Mouse (Mus musculus): ENCODE results near the gene Nprl2.

Gene Nprl2

DNA sequence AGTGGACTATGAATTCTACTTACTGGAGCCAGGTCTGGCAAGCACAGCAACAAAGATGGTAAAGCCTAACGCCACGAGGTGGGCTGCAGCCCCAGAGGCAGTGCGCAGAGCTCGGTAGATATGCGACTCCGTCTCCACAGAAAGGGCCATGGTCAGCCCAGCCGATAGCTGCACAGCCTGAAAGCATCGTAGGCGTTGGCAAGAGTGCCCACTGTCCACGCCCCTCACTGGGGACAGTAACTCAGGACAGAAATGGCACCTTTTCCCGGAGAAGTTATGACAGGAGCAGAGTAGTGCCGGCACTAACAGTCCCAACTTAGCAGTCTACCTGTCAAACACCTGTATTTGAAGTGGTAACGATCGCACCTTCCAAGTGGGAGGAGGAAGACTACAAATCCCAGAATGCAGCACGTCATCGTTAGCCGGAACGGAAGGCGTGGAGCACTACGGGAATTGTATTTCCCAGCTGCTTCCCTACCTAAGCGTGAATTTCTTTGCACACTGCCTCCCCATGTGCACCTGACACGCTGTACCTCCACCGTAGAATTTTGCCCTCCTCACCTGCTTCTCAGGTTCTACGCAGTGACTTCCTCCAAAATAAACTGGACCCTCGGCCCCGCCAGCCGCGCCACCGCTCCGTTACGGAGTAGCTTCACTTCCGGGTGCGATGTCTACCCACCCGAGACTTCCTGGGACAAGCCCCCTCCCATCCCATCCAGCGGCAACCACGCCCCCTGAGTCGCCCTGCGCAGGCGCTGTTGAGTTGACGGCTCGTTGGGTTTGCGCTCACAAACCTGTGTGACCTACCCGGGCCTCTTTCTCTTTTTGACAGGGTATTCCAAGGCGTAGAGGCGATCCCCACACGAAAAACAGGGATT, at the start of gene Nprl2, which contains the start of gene Cyb561d2:
Nprl2 (plus strand) TSS at position 753 of the 878 bp plus-strand sequence.
Cyb561d2 (minus strand) TSS at position 720 of the 878 bp plus-strand sequence.
- in situ Hi-C loops (cut with MseI, MboI), result no loop called here

DNA sequence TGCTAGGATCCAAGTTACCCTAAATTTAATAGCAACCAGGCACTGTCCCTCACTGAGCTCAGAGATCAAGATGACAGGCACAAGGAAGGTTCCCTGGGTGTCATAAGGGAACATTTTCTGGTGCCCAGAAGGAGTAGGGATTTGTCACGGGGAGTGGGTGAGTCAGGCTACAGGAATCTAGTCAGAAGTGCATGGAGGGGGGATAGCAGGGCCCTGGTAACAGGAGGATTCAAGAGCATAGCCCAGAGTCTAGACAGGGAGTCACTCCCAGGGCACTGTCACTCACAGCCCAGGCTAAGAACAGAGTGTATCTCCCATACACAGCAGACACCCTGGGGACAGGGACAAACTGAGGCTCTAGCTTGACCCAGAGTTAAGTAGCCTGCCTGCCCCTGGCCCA, 48.5 kb upstream of the Nprl2 start:
- in situ Hi-C loops (cut with MseI, MboI), result no loop called here

- in situ Hi-C loops (cut with MseI, MboI), result no loop called here
Measured at GRCm38 (mm10) chr9:107494238-107494637, 47.8 kb upstream of the Nprl2 start.

- in situ Hi-C loops (cut with MseI, MboI), result no loop called here
Measured at GRCm38 (mm10) chr9:107496359-107496758, 45.7 kb upstream of the Nprl2 start.

DNA sequence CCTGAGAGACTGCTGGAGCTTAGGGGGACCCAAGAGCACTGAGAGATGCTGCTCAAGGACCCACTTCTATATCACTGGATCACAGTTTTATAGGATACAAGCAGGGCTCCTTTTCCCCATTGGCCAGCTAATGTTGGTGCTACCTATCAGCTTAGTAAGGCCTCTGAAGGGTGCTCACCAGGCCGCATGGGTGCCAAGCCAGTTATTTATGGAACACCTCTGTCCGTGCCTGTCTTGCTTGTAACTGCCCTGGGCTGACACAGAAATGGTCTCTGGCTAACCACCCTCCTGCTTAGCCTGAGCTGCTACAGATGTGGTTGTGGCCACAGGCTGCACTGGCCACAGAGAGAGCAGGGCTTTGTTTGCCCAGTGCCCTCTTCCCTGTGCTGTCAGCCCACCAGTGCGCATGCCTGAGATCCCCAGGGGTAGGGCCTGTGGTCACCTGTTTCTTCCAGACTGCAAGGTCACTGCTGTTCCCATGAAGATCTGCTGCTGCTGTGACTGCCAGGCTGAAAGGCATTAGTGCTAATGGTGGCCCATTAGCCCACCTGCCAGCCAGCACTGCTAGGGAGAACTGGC, 41.2 kb upstream of the Nprl2 start:
- in situ Hi-C loops (cut with MseI, MboI), result no loop called here

- in situ Hi-C loops (cut with MseI, MboI), result no loop called here
Measured at GRCm38 (mm10) chr9:107502131-107502846, 39.7 kb upstream of the Nprl2 start.

DNA sequence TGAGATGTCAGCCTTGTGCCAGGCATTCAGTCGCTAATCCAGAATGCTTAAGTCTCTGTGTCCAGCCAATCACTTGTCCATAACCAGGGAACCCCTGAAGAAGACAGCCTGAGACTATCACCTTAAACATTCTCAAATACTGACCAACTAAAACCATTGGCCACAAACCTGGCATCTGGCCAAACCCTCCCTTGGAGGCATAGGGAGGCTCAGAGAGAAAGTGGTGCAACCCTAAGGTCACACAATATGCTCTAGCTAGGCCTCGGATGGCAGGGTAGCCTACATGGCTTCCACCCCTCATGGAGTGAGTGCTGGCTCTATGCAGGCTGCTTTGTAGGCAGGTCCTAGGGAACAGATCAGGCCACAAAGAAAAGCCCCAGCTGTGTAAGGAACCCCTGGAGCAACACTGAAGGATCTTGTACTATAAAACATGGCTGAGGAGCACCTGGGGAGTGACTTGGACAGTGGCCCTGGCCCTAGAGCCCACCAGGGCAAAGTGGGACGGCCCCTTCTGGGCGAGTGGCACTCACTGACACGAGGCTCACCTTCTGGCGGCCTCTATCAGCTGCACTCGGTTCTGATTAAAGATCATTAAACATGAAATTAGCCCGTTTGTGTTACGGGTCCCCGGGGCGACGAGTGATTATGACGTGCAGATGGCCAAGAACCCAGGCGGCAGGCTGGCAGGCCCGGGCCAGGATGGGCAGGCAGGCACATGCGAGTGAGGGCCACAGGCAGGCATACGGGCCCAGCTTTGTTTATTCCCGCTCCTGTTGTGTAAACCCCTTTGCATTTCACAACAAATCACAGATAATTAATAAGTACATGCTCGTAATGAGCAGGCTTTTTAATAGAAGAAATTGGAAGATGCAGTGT, 37.1 kb upstream of the Nprl2 start:
- in situ Hi-C loops (cut with MseI, MboI), result no loop called here

DNA sequence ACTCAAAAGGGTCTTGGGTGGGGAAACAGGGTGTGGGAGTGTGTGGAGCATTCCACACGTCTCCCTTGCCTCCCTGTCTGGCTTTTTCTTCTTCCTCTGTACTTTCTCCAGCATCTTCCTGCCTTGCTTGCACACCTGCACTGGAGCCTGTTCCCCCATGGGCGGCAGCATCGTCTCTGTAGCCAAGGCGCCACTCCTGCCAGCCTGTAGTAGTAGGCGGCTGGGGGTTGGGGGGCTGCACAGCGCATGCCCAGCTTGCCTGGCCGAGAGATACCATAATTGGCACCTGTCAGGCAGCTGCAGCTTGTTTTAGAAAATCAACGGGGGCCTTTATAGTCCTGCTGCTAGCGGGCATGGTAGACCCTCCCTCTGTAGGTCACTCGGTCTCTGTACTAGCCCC, 33.8 kb upstream of the Nprl2 start:
- in situ Hi-C loops (cut with MseI, MboI), result no loop called here

- in situ Hi-C loops (cut with MseI, MboI), result loop anchor here (5.0 kb wide), 2 partner anchors 143 to 153 kb away; no protein-coding TSS in a partner anchor
Measured at GRCm38 (mm10) chr9:107510384-107511100, 31.5 kb upstream of the Nprl2 start.

DNA sequence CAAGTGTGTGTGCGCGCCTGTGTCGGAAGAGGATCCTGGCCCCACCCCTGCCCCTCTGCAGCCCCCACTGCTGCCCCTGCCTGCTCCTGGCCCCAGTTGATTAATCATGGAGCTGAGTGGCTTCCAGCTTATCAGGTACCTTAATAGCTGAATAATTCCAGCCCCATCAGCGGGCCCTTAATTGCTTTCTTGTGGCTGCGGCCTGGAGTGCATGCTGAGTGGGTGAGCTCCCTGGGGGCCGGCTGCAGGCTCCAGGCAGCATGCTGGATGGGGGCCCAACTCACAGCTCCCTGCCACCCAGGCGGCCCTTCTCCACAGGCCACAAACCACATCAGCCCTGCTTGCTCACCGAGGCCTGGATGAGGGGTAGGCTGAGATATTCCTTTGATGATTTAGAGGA, 30.6 kb upstream of the Nprl2 start:
- in situ Hi-C loops (cut with MseI, MboI), result loop anchor here (5.0 kb wide), 2 partner anchors 144 to 154 kb away; no protein-coding TSS in a partner anchor

GRCm38 (mm10) chr9:107512326-107512725, 29.7 kb upstream of the Nprl2 start:
- in situ Hi-C loops (cut with MseI, MboI), result loop anchor here (5.0 kb wide), 2 partner anchors 145 to 155 kb away; no protein-coding TSS in a partner anchor

- in situ Hi-C loops (cut with MseI, MboI), result loop anchor here (5.0 kb wide), 2 partner anchors 147 to 157 kb away; no protein-coding TSS in a partner anchor
Measured at GRCm38 (mm10) chr9:107514303-107514955, 27.6 kb upstream of the Nprl2 start.

DNA sequence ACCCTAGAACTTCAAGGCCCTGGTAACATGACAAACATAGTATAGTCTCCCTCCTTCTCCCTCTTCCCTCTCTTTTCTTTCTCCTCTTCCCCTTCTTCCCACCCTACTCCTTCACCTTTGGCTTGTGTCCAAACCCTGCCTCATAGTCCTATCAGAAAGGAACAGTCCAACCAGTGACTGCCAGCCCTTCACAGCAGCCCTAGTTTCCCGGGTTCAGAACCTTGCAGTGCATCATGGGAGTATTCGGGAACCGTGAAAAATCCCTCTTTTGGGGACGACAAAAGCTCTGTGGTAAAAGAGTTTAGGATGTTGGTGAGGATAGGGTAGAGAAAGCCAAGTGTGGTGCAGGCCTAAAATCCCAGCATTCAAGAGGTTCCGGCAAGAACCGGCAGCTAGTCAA, 21.7 kb upstream of the Nprl2 start:
- in situ Hi-C loops (cut with MseI, MboI), result no loop called here

DNA sequence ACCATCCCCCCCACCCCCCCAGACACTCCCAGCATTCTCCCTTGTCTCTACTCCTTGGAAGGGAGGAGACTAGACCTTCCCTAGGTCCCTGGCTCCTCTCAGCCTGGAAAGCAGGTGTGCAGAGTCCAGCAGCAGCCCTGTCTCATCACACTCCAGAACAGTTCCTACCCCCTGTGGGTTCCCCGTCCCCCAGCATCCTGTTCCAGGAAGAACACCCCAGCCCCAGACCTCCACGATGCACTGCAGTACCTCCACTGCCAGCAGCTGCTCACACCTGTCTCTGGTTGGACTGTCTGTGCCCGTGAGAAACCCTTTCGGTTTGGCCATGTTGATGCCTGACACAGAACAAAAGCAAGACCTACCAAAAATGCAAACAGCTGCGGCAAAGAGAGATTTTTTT, 20.8 kb upstream of the Nprl2 start:
- in situ Hi-C loops (cut with MseI, MboI), result no loop called here

DNA sequence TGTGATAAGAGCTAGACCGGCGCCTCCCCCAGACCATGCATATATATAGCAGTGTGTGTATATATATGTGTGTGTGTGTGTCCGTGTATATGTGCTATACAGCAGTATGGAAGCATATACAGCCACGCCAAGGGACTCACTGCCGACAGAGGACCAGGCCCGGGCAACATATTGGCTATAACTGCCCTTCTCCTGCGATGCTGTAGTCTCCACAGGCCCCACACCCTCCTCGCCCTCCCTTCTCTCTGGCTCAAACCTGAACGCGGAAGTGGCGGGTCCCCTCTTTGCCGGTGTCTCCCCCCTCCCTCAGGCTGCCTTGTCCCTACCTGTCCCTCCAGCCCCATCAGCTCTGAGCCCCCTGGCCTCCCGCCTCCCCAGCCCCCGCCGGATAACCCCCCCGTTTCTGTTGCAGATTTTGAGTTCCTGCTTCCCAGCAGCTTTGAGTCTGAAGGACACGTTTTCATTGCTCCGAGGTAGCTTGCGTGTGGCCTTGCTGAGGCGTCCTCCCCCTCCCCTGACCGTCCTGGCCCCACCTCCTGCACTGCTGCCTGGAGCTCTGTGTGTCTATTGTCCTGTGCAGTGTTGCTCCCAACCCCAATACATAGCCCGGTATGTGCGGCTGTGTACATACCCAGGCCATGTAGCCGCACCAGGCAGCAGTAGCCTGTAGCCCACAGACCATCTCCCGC, 20.2 kb upstream of the Nprl2 start:
- in situ Hi-C loops (cut with MseI, MboI), result no loop called here

DNA sequence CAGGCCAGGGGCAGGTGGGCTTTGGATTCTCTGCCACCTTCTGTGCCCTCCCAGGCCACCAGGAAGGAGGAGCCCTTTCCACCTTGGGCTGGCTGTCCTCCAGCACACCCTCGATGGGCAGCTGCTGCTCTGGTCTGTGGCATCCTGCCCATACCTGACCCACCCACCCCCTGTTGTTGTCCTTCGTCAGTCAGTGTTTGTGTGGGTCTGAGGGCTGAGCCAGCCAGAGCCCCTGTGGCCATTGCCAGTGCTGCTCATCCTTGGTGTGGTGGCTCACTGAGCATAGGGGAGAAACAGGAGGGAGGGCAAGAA, 19.7 kb upstream of the Nprl2 start:
- in situ Hi-C loops (cut with MseI, MboI), result no loop called here

DNA sequence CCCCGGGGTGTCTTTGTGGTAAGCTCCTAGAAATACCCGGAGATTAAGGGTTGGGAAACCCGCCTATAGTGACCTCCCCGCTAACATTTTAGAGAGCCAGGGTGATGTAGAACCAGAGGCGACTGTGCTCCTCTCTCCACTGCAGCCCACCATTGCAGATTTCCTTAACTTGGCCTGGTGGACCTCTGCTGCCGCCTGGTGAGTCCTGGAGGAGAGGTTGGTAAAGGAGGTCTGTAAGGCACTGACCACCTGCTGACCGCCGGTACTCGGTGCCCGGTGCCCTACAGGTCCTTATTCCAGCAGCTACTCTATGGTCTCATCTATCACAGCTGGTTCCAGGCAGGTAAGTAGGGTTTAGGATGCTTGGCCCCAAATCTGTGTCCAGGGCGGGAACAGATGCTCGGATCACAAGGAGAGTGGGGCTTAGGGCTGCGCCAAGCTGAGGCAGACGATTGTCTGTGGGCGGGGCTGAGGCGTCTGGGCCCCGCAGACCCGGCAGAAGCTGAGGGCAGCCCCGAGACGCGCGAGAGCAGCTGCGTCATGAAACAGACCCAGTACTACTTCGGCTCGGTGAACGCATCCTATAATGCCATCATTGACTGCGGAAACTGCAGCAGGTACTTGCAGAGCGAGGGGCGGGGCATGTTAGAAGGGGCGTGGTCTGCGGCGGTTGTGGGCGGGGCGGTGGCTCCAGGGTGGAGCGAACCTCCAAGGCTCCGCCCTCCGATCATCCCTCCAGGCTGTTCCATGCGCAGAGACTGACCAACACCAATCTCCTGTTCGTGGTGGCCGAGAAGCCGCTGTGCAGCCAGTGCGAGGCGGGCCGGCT, 15.6 kb upstream of the Nprl2 start:
- in situ Hi-C loops (cut with MseI, MboI), result no loop called here

DNA sequence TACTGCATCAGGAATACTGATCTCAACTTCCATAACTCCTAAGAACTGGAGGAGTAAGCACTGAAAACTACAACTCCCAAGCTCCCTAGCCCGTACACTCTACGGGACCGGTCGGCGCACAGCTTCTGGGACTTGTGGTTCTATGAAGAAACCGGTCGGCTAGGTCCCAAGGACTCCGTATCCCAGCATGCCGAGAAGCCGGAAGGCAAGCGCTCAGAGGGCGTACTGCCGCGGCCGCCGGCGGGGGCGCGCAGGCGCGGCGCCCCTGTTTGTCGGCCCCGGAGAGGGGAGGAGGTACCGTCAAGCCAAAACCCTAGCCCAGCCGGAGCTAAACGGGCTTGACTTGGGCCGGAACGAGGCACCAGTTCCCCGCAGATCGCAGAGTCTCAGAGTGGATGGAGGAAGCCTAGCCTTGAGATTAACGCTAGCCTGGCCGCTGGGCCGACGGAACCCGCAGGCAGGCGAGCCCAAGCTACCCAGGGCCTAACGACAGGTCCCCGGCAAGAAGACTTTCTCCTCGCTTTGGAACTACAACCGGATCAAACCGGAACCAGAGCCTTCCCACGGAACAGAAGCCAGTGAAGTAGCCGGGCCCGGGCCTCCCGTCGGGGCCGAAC, 8.1 kb upstream of the Nprl2 start, which contains the start of gene Tmem115:
Tmem115 (plus strand) TSS at position 155 of the 617 bp plus-strand sequence.
- in situ Hi-C loops (cut with MseI, MboI), result no loop called here
